Mouse (Mus musculus): ENCODE data around the gene Itgb3. TPM values are rescaled to one million over a fixed set of nuclear protein-coding genes. Genes with fewer than 3 reads are reported as not detected.

Gene Itgb3
- polyA plus RNA-seq (2017; shearing (Covaris generic)): 22.4 TPM

DNA sequence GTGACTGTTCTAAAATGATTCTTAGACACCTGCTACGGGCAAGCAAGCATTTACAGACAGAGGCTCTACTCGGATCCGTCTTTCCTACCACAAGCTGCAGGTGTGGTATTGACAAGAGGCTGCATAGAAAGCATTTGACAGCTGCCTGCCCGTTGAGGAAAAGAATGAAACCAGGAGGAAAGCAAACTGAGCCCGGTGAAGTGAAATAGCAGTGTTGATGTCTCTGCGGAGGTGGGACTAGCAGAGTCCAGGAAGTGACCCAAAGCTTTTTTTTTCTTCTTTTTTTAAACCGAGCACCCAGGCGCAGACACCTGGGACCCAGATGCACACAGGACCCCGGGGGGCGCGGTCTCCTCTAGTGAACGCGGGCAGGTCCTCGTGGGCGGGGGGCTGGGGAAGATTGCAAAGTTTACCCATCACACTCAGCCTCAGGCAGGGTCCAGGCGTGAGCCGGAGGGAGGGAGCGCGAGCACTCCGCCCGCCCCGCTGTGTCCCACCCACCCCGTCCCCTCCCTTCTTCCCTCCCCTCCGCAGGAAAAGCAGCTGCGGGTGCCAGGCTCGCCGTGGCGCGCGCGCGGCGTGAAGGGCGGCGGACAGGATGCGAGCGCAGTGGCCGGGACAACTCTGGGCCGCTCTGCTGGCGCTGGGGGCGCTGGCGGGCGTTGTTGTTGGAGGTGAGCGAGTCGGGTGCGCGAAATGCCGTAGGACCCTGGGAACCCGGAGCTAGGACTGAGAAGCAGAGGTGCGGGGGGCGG lies at the start of gene Itgb3:
Itgb3 (plus strand) TSS at position 510 of the 755 bp plus-strand sequence.

DNA sequence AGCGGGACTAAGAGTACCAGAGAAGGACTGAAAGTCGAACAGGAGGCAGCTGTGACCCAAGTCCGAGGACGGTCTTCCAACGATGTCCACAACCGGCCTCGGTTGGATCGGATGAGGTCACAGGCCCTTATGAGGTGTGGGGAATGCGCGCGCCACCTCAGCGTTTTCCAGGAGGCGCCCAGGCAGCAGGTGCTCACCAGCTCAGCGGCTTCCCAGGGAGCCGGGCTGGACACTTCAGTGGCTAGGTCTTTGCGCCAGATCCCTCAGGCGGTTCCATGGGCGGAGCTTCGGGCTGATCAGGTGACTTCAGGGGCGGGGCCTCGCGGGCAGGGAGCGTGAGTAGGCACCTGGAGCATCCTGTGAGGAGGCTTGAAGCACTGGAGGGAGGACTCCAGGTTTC lies 77.7 kb downstream of the Itgb3 start, which contains the start of gene Gm11639:
Gm11639 (plus strand) TSS at position 160 of the 400 bp plus-strand sequence.

Other genes starting within 250 kb of the Itgb3 start
- 64.2 TPM for gene Kansl1, start 139.1 kb upstream of the Itgb3 start, polyA plus RNA-seq (2017; shearing (Covaris generic))
- gene Cdc27, start 57.4 kb upstream of the Itgb3 start, polyA plus RNA-seq (2017; shearing (Covaris generic)): 43.5 TPM
- gene Myl4, start 57.3 kb upstream of the Itgb3 start, polyA plus RNA-seq (2017; shearing (Covaris generic)): 8.1 TPM
- 0.09 TPM for gene Gm11639, start 77.7 kb downstream of the Itgb3 start, polyA plus RNA-seq (2017; shearing (Covaris generic))

Data from inflammation-experienced regulatory T-cells, adult 16 weeks (primary cell).